ENCODE assay signal across 26 mouse cellular contexts in the genomic region with DNA sequence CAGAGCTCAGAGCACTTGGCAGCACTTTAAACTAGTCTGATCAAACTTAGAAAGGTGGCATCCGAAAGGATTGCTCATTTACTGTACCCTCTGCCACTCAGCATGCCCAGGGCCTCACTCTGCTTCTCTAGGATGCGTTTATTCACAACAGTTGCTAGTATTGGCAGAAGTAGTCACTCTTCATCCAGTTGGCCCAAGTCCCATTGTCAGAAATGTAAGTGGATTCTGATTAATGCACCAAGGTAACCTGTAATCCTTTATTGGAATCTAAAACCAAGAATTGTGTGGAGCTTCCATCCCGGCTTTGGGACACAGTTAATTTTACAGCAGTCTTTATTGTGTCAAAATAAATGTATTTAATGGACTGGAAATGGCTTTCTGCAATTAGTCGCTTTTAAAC.
A peak's percentile ranks its signal among the peaks of the same experiment; 100 is the strongest.
DNase-seq lines count a peak whose midpoint lies in the region; ATAC-seq and TF ChIP-seq lines count a peak whose summit lies in the region.
"Had no signal": no experiment of that assay in that cellular context is flagged by ENCODE, and none has a peak within 500 bp of the region (broad histone marks: within the 10 kb centered on the region; RNA-seq: fewer than 3 reads in every experiment).

No protein-coding gene starts in this region.

- peaks cover 5% of the 10 kb centered on the region for H3K4me1 ChIP-seq in hindbrain, postnatal 0 days (ENCODE audit: insufficient read depth, low read length)
- 0 out of 2 replicates have a peak, but pooled peaks cover 7% of the 10 kb centered on the region for H3K4me1 ChIP-seq in hindbrain, embryonic 14.5 days (replicated peaks; ENCODE audit: control insufficient read depth, insufficient read depth, low read length)
- H3K4me1 ChIP-seq: embryonic facial prominence, embryonic 12.5 days; forebrain, embryonic 15.5 days; liver, embryonic 15.5 days had no signal

- H3K36me3 ChIP-seq in hindbrain, postnatal 0 days (ENCODE audit: insufficient read depth, low read length): 0 out of 2 replicates have a peak, but pooled peaks cover 4% of the 10 kb centered on the region
- H3K36me3 ChIP-seq in hindbrain, embryonic 14.5 days (replicated peaks; ENCODE audit: control insufficient read depth, insufficient read depth): peaks cover 34% of the 10 kb centered on the region
- H3K36me3 ChIP-seq: forebrain, embryonic 15.5 days had no signal

- 44% methylated on average over 4 of the region's 4 CpGs for WGBS in hindbrain, postnatal 0 days
- WGBS in hindbrain, embryonic 14.5 days: 66% methylated on average over 4 of the region's 4 CpGs

- ATAC-seq in cerebellum, adult (ENCODE audit: insufficient number of reproducible peaks, low FRiP score, low TSS enrichment): no peak
- no peak for ATAC-seq in hindbrain, postnatal 0 days
- ATAC-seq in hindbrain, embryonic 14.5 days (ENCODE audit: low FRiP score): no peak
- no peak for ATAC-seq in inflammation-experienced regulatory T-cells, adult 6 months
- ATAC-seq: activated CD4-positive, CD25-positive, alpha-beta regulatory T cell, adult 4 months; forebrain, embryonic 15.5 days; hindbrain, embryonic 16.5 days; intestine, embryonic 16.5 days had no signal

- no peak overlapping the region for H3K9ac ChIP-seq in hindbrain, postnatal 0 days (replicated peaks; ENCODE audit: low read length)
- H3K9ac ChIP-seq in hindbrain, embryonic 14.5 days: no peak overlapping the region
- H3K9ac ChIP-seq: embryonic facial prominence, embryonic 12.5 days; forebrain, embryonic 15.5 days; limb, embryonic 12.5 days; liver, embryonic 15.5 days; lung, embryonic 14.5 days; neural tube, embryonic 12.5 days had no signal

- H3K9me3 ChIP-seq in hindbrain, postnatal 0 days (ENCODE audit: low read length): no peaks in the 10 kb centered on the region
- H3K9me3 ChIP-seq in hindbrain, embryonic 14.5 days (ENCODE audit: control insufficient read depth, low read length): no peaks in the 10 kb centered on the region
- H3K9me3 ChIP-seq: embryonic facial prominence, embryonic 12.5 days; forebrain, embryonic 15.5 days; hindbrain, embryonic 10.5 days; limb, embryonic 12.5 days; liver, embryonic 15.5 days; midbrain, embryonic 10.5 days; neural tube, embryonic 12.5 days had no signal

- no peak overlapping the region for H3K4me3 ChIP-seq in hindbrain, postnatal 0 days (ENCODE audit: low read length)
- H3K4me3 ChIP-seq in hindbrain, embryonic 14.5 days (replicated peaks; ENCODE audit: low read length): no peak overlapping the region
- H3K4me3 ChIP-seq: embryonic facial prominence, embryonic 12.5 days; forebrain, embryonic 15.5 days; hindbrain, embryonic 10.5 days; limb, embryonic 12.5 days; liver, embryonic 15.5 days; midbrain, embryonic 10.5 days; neural tube, embryonic 12.5 days had no signal

- H3K4me2 ChIP-seq in hindbrain, postnatal 0 days (ENCODE audit: low read depth, low read length): no peak overlapping the region
- H3K4me2 ChIP-seq in hindbrain, embryonic 14.5 days (replicated peaks): no peak overlapping the region
- H3K4me2 ChIP-seq: embryonic facial prominence, embryonic 12.5 days; forebrain, embryonic 15.5 days; limb, embryonic 12.5 days; liver, embryonic 15.5 days; lung, embryonic 14.5 days; neural tube, embryonic 12.5 days had no signal

- H3K27ac ChIP-seq in hindbrain, postnatal 0 days: 0 out of 2 replicates have a peak overlapping the region, but pooled peaks have one; percentile 7
- H3K27ac ChIP-seq in hindbrain, embryonic 14.5 days: no peak overlapping the region
- H3K27ac ChIP-seq: embryonic facial prominence, embryonic 12.5 days; forebrain, embryonic 15.5 days; hindbrain, embryonic 10.5 days; limb, embryonic 12.5 days; liver, embryonic 15.5 days; neural tube, embryonic 12.5 days had no signal

- peak; percentile 13 for DNase-seq in cerebellum, adult 11 months
- DNase-seq in hindbrain, postnatal 0 days (ENCODE audit: low spot score): peak; percentile 38
- no peak for DNase-seq in hindbrain, embryonic 14.5 days (ENCODE audit: low spot score)
- DNase-seq in testis, postnatal 10 days (ENCODE audit: low spot score): peak; percentile 9
- DNase-seq in testis, postnatal 14 days (ENCODE audit: low spot score): no peak
- no peak for DNase-seq in left cerebral cortex, postnatal 10 days (ENCODE audit: extremely low spot score in 1 of 2, low spot score in 2 of 2)
- DNase-seq: adrenal gland, adult 8-10 months; embryo, embryonic 11 days; heart, postnatal 14 days; kidney, adult 9 months; kidney, postnatal 10 days; lung, embryonic 14.5 days; lung, postnatal 14 days had no signal

- no peaks in the 10 kb centered on the region for H3K27me3 ChIP-seq in hindbrain, postnatal 0 days (ENCODE audit: insufficient read depth, low read length)
- no peaks in the 10 kb centered on the region for H3K27me3 ChIP-seq in hindbrain, embryonic 14.5 days (ENCODE audit: control insufficient read depth, insufficient read depth, low read length)
- H3K27me3 ChIP-seq: CH12.LX; embryonic facial prominence, embryonic 12.5 days; forebrain, embryonic 15.5 days; limb, embryonic 12.5 days; liver, embryonic 15.5 days; neural tube, embryonic 12.5 days had no signal

- no peak for TF ChIP-seq CTCF in hindbrain, postnatal 0 days (IDR thresholded peaks at IDR 0.05; ENCODE audit: low read depth)

- intact Hi-C loops in left cerebral cortex, postnatal 10 days (cut with DNase I): no loop called here

Comparison
In these comparisons a context has a peak if more than half of its experiments do, and no peak if none do; other contexts are left out.
1. DNase-seq: peak in cerebellum, adult 11 months (single experiment), hindbrain, postnatal 0 days (single experiment) and testis, postnatal 10 days (single experiment); none in hindbrain, embryonic 14.5 days (single experiment), testis, postnatal 14 days (single experiment) and left cerebral cortex, postnatal 10 days (0 of 2).